Mouse (Mus musculus) embryonic fibroblast, embryonic 13.5 days (primary cell): ENCODE measurements around the gene Ubxn7. TPM values are rescaled to one million over a fixed set of nuclear protein-coding genes. Genes with fewer than 3 reads are reported as not detected.

Experiments used
- H3K27ac ChIP-seq: 2 replicates; pipeline ENCODE4 v1.5.1; 2012; ENCODE audit warnings: low read length, control low read depth, inconsistent platforms; ENCODE audit not compliant: insufficient read depth
- H3K4me1 ChIP-seq: 2 replicates; pipeline ENCODE4 v1.6.1; 2011; ENCODE audit warnings: low read length; ENCODE audit not compliant: control insufficient read depth, insufficient read depth
- H3K4me3 ChIP-seq: 2 replicates; pipeline ENCODE4 v1.5.1; 2011; ENCODE audit warnings: mild to moderate bottlenecking, control low read depth, low read length; ENCODE audit not compliant: insufficient read depth
- CTCF ChIP-seq: IDR thresholded peaks from 2 replicates; pipeline ENCODE4 v1.5.1; 2011; ENCODE audit warnings: mild to moderate bottlenecking, control low read depth, low read length, moderate library complexity, borderline replicate concordance; ENCODE audit not compliant: insufficient read depth
- POLR2A ChIP-seq: IDR thresholded peaks from 2 replicates; pipeline ENCODE4 v1.6.1; 2011; ENCODE audit warnings: low read depth, mild to moderate bottlenecking, control low read depth, low read length, moderate library complexity
- polyA plus RNA-seq: library from polyadenylated mRNA; stranded (reverse); fragments of >200 nt; gene quantifications from 2 replicates; pipeline ENCODE4 v1.2.4, GENCODE M21; 2011; ENCODE audit warnings: low read depth; ENCODE audit not compliant: missing spikeins, insufficient read length

The Ubxn7 gene
- polyA plus RNA-seq, 1 experiment, result 36.6 TPM

- no peaks in the 10 kb centered on the region for H3K4me1 ChIP-seq
- no peak for TF ChIP-seq POLR2A
- no peak for TF ChIP-seq CTCF
- peak overlapping the region; percentile 94 for H3K4me3 ChIP-seq
- H3K27ac ChIP-seq, result 0 out of 2 replicates have a peak overlapping the region, but pooled peaks have one; percentile 14
Measured at GRCm38 (mm10) chr16:32431047-32431591, 99.1 kb downstream of the Ubxn7 start.

- H3K4me3 ChIP-seq, result peak overlapping the region; percentile 94; the same call in 1 of the 2 replicates
- H3K4me1 ChIP-seq, result no peaks in the 10 kb centered on the region
- H3K27ac ChIP-seq, result no peak overlapping the region
- no peak for TF ChIP-seq CTCF
- TF ChIP-seq POLR2A, result no peak
Measured at GRCm38 (mm10) chr16:32431926-32432325, 99.9 kb downstream of the Ubxn7 start.

- Histone ChIP-seq H3K4me1 (no peaks in the 10 kb centered on the region), H3K27ac (no peak overlapping the region), H3K4me3 (no peak overlapping the region)
- TF ChIP-seq POLR2A, result no peak
Measured at GRCm38 (mm10) chr16:32433138-32433537, 101.1 kb downstream of the Ubxn7 start.

GRCm38 (mm10) chr16:32434066-32434465, 102.0 kb downstream of the Ubxn7 start:
- Histone ChIP-seq H3K27ac (no peak overlapping the region), H3K4me1 (no peaks in the 10 kb centered on the region), H3K4me3 (no peak overlapping the region)
- TF ChIP-seq CTCF (no peak), POLR2A (no peak)

- Histone ChIP-seq H3K4me1 (no peaks in the 10 kb centered on the region), H3K27ac (no peak overlapping the region), H3K4me3 (no peak overlapping the region)
- TF ChIP-seq POLR2A (no peak), CTCF (no peak)
Measured at GRCm38 (mm10) chr16:32434691-32435090, 102.6 kb downstream of the Ubxn7 start.

GRCm38 (mm10) chr16:32436657-32437056, 104.6 kb downstream of the Ubxn7 start:
- H3K27ac ChIP-seq, result no peak overlapping the region
- no peaks in the 10 kb centered on the region for H3K4me1 ChIP-seq
- no peak for TF ChIP-seq CTCF
- TF ChIP-seq POLR2A, result no peak
- no peak overlapping the region for H3K4me3 ChIP-seq

- no peak for TF ChIP-seq CTCF
- no peak for TF ChIP-seq POLR2A
- no peak overlapping the region for H3K4me3 ChIP-seq
- no peaks in the 10 kb centered on the region for H3K4me1 ChIP-seq
- no peak overlapping the region for H3K27ac ChIP-seq
Measured at GRCm38 (mm10) chr16:32437266-32437665, 105.2 kb downstream of the Ubxn7 start.

- no peak overlapping the region for H3K27ac ChIP-seq
- H3K4me1 ChIP-seq, result no peaks in the 10 kb centered on the region
- no peak overlapping the region for H3K4me3 ChIP-seq
- TF ChIP-seq POLR2A (no peak), CTCF (no peak)
Measured at GRCm38 (mm10) chr16:32441432-32441831, 109.4 kb downstream of the Ubxn7 start.

Other genes with a start within 250 kb of the Ubxn7 start
- 53.3 and 54.0 TPM in 2 replicates for gene Pigx, start 232.5 kb upstream of the Ubxn7 start, polyA plus RNA-seq
- 9.2 and 10.9 TPM in 2 replicates for gene Cep19, start 232.5 kb upstream of the Ubxn7 start, polyA plus RNA-seq
- 0.60 TPM in 1 of 2 replicates, not detected in the other for gene Nrros, start 166.7 kb upstream of the Ubxn7 start, polyA plus RNA-seq
- gene Bex6, start 152.4 kb upstream of the Ubxn7 start, polyA plus RNA-seq, result not detected in 2 replicates
- gene Fbxo45, start 85.1 kb upstream of the Ubxn7 start, polyA plus RNA-seq, result 12.4 and 16.1 TPM in 2 replicates
- 11.1 and 11.3 TPM in 2 replicates for gene Wdr53, start 85.0 kb upstream of the Ubxn7 start, polyA plus RNA-seq
- not detected in 2 replicates for gene Smco1, start 60.8 kb upstream of the Ubxn7 start, polyA plus RNA-seq
- 20.2 and 27.4 TPM in 2 replicates for gene Rnf168, start 54.8 kb upstream of the Ubxn7 start, polyA plus RNA-seq
- not detected in 2 replicates for gene Tm4sf19, start 68.2 kb downstream of the Ubxn7 start, polyA plus RNA-seq
- gene Tctex1d2, start 87.4 kb downstream of the Ubxn7 start, polyA plus RNA-seq, result 16.1 and 21.1 TPM in 2 replicates
- gene Pcyt1a, start 98.7 kb downstream of the Ubxn7 start, polyA plus RNA-seq, result 43.6 and 45.2 TPM in 2 replicates
- 0.19 TPM in 1 of 2 replicates, not detected in the other for gene Slc51a, start 155.6 kb downstream of the Ubxn7 start, polyA plus RNA-seq
- not detected in 2 replicates for gene Zdhhc19, start 164.0 kb downstream of the Ubxn7 start, polyA plus RNA-seq